8 mouse cellular contexts compared by ENCODE assay signal in the genomic region with DNA sequence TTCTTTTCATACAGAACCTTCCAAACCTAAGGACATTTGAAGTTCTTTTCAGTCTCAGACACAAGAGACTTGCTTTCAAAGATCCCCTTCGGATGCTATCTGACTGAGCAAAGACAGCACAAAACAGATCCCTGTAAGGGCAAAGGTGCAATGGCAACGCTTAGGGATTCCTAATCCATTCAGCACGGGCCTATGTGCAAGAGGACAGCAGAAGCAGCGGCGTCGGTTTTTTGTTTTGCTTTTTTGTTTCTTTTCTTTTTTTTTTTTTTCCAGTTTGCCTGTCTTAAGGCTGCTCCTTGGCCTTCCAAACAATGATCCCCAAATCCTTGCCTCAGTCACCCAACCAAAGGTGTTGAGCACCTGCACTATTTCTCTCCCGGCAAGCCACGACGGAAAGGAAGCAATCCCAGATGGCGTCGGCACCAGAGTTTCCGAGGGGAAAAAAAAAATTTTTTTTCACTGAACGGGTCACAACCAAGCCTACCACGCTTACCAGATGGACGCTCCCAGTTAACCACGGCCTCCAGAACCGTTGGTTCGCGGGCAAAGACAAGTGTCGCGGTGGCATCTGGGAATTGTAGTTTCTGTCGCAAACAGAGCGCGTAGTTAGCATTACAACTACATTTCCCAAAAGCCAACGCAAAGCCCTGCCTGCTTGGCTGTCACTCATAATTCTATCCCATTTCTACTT. TPM values are rescaled to one million over a fixed set of nuclear protein-coding genes. Genes with fewer than 3 reads are reported as not detected.
A peak's percentile ranks its signal among the peaks of the same experiment; 100 is the strongest.
DNase-seq lines count a peak whose midpoint lies in the region; ATAC-seq and TF ChIP-seq lines count a peak whose summit lies in the region.

No protein-coding gene starts in this region.

- WGBS in forebrain, embryonic 14.5 days, result 2% methylated on average over 25 of the region's 25 CpGs
- WGBS in hindbrain, embryonic 11.5 days, result 4% methylated on average over 25 of the region's 25 CpGs
- WGBS in limb, embryonic 11.5 days, result 5% methylated on average over 25 of the region's 25 CpGs
- 2% methylated on average over 25 of the region's 25 CpGs for WGBS in midbrain, embryonic 11.5 days
- WGBS in stomach, embryonic 16.5 days, result 2% methylated on average over 25 of the region's 25 CpGs

- no peaks in the 10 kb centered on the region for H3K9me3 ChIP-seq in forebrain, embryonic 14.5 days (replicated peaks; ENCODE audit: control insufficient read depth, low read length)
- H3K9me3 ChIP-seq in hindbrain, embryonic 11.5 days (ENCODE audit: control insufficient read depth, low read length), result no peaks in the 10 kb centered on the region
- no peaks in the 10 kb centered on the region for H3K9me3 ChIP-seq in limb, embryonic 11.5 days (ENCODE audit: control insufficient read depth, low read length)
- H3K9me3 ChIP-seq in midbrain, embryonic 11.5 days (ENCODE audit: control insufficient read depth, low read length), result no peaks in the 10 kb centered on the region
- no peaks in the 10 kb centered on the region for H3K9me3 ChIP-seq in stomach, embryonic 16.5 days (replicated peaks; ENCODE audit: control insufficient read depth, low read length)

- peak overlapping the region; percentile 68 for H3K4me2 ChIP-seq in forebrain, embryonic 14.5 days (ENCODE audit: low read length)
- H3K4me2 ChIP-seq in hindbrain, embryonic 11.5 days (replicated peaks; ENCODE audit: low read depth, low read length), result peak overlapping the region; percentile 78
- H3K4me2 ChIP-seq in limb, embryonic 11.5 days (ENCODE audit: low read depth, severe bottlenecking), result peak overlapping the region; percentile 42
- H3K4me2 ChIP-seq in midbrain, embryonic 11.5 days, result peak overlapping the region; percentile 65
- peak overlapping the region; percentile 83 for H3K4me2 ChIP-seq in stomach, embryonic 16.5 days (ENCODE audit: low read depth, low read length)

- no peak for TF ChIP-seq CTCF in layer of hippocampus, adult 2 months (conservative IDR thresholded peaks at IDR 0.05)

- peak; percentile 88 for ATAC-seq in forebrain, embryonic 14.5 days
- peak; percentile 87 for ATAC-seq in hindbrain, embryonic 11.5 days (ENCODE audit: low FRiP score)
- ATAC-seq in limb, embryonic 11.5 days (ENCODE audit: insufficient number of reproducible peaks, low FRiP score, low TSS enrichment, low read depth), result peak; percentile 82
- ATAC-seq in midbrain, embryonic 11.5 days (ENCODE audit: low FRiP score), result peak; percentile 86
- peak; percentile 77 for ATAC-seq in stomach, embryonic 16.5 days (ENCODE audit: insufficient read depth, low FRiP score)

- H3K27ac ChIP-seq in layer of hippocampus, adult 2 months, result peak overlapping the region; percentile 98
- H3K27ac ChIP-seq in forebrain, embryonic 14.5 days (ENCODE audit: low read depth, low read length), result peak overlapping the region; percentile 94
- peak overlapping the region; percentile 91 for H3K27ac ChIP-seq in hindbrain, embryonic 11.5 days (ENCODE audit: low read depth, low read length)
- H3K27ac ChIP-seq in limb, embryonic 11.5 days (replicated peaks; ENCODE audit: low read depth, low read length), result peak overlapping the region; percentile 89
- peak overlapping the region; percentile 90 for H3K27ac ChIP-seq in midbrain, embryonic 11.5 days (ENCODE audit: low read depth, low read length)
- H3K27ac ChIP-seq in stomach, embryonic 16.5 days (ENCODE audit: low read length), result peak overlapping the region; percentile 97

- DNase-seq in layer of hippocampus, adult 2 months (ENCODE audit: low spot score in 2 of 2), result peak in 1 of 2 experiments; percentile 84
- DNase-seq in layer of hippocampus, adult 9-10 months (ENCODE audit: low spot score), result no peak
- peak; percentile 81 for DNase-seq in c-Kit-positive CD71-negative TER-119-negative erythroid progenitor cells, embryonic 14.5 days (ENCODE audit: low read depth)
- DNase-seq in forebrain, embryonic 14.5 days (ENCODE audit: low spot score), result peak; percentile 98
- DNase-seq in hindbrain, embryonic 11.5 days (ENCODE audit: low spot score), result peak; percentile 91
- peak; percentile 90 for DNase-seq in limb, embryonic 11.5 days (ENCODE audit: low spot score)
- DNase-seq in midbrain, embryonic 11.5 days (ENCODE audit: low spot score, missing footprints), result no peak

- peak overlapping the region; percentile 81 for H3K9ac ChIP-seq in forebrain, embryonic 14.5 days (ENCODE audit: low read length)
- H3K9ac ChIP-seq in hindbrain, embryonic 11.5 days (ENCODE audit: low read depth, low read length), result peak overlapping the region; percentile 78
- H3K9ac ChIP-seq in limb, embryonic 11.5 days (ENCODE audit: low read length), result peak overlapping the region; percentile 52
- peak overlapping the region; percentile 77 for H3K9ac ChIP-seq in midbrain, embryonic 11.5 days (ENCODE audit: low read length)
- peak overlapping the region; percentile 85 for H3K9ac ChIP-seq in stomach, embryonic 16.5 days (ENCODE audit: low read length)

- no peaks in the 10 kb centered on the region for H3K36me3 ChIP-seq in forebrain, embryonic 14.5 days (ENCODE audit: control insufficient read depth, insufficient read depth, low read length)
- H3K36me3 ChIP-seq in hindbrain, embryonic 11.5 days (ENCODE audit: control insufficient read depth, insufficient read depth, low read length), result no peaks in the 10 kb centered on the region
- H3K36me3 ChIP-seq in limb, embryonic 11.5 days (ENCODE audit: control insufficient read depth, insufficient read depth, low read length), result no peaks in the 10 kb centered on the region; the same call in 1 of the 2 replicates
- no peaks in the 10 kb centered on the region for H3K36me3 ChIP-seq in midbrain, embryonic 11.5 days (ENCODE audit: control insufficient read depth, insufficient read depth, low read length)
- H3K36me3 ChIP-seq in stomach, embryonic 16.5 days (ENCODE audit: control insufficient read depth, insufficient read depth, low read length), result no peaks in the 10 kb centered on the region

- H3K4me1 ChIP-seq in forebrain, embryonic 14.5 days (ENCODE audit: control insufficient read depth, insufficient read depth, low read length), result peaks cover 22% of the 10 kb centered on the region
- H3K4me1 ChIP-seq in hindbrain, embryonic 11.5 days (replicated peaks; ENCODE audit: control insufficient read depth, insufficient read depth, low read length), result peaks cover 3% of the 10 kb centered on the region; the same call in 1 of the 2 replicates
- H3K4me1 ChIP-seq in limb, embryonic 11.5 days (ENCODE audit: control insufficient read depth, insufficient read depth, low read length), result 0 out of 2 replicates have a peak, but pooled peaks cover 3% of the 10 kb centered on the region
- peaks cover 21% of the 10 kb centered on the region; the same call in 1 of the 2 replicates for H3K4me1 ChIP-seq in midbrain, embryonic 11.5 days (ENCODE audit: control insufficient read depth, insufficient read depth, low read length)
- peaks cover 14% of the 10 kb centered on the region for H3K4me1 ChIP-seq in stomach, embryonic 16.5 days (ENCODE audit: control insufficient read depth, insufficient read depth, low read length)

- H3K4me3 ChIP-seq in layer of hippocampus, adult 2 months, result peak overlapping the region; percentile 91
- H3K4me3 ChIP-seq in forebrain, embryonic 14.5 days (ENCODE audit: low read depth, low read length), result peak overlapping the region; percentile 75
- H3K4me3 ChIP-seq in hindbrain, embryonic 11.5 days (ENCODE audit: low read depth, low read length), result peak overlapping the region; percentile 74
- peak overlapping the region; percentile 62 for H3K4me3 ChIP-seq in limb, embryonic 11.5 days (ENCODE audit: low read depth, low read length)
- peak overlapping the region; percentile 70 for H3K4me3 ChIP-seq in midbrain, embryonic 11.5 days (ENCODE audit: low read depth, low read length)
- H3K4me3 ChIP-seq in stomach, embryonic 16.5 days (replicated peaks; ENCODE audit: low read length), result peak overlapping the region; percentile 67

- no peaks in the 10 kb centered on the region for H3K27me3 ChIP-seq in forebrain, embryonic 14.5 days (replicated peaks; ENCODE audit: control insufficient read depth, insufficient read depth, low read length)
- no peaks in the 10 kb centered on the region for H3K27me3 ChIP-seq in hindbrain, embryonic 11.5 days (ENCODE audit: control insufficient read depth, insufficient read depth, low read length)
- H3K27me3 ChIP-seq in limb, embryonic 11.5 days (ENCODE audit: control insufficient read depth, insufficient read depth, low read length), result no peaks in the 10 kb centered on the region
- H3K27me3 ChIP-seq in midbrain, embryonic 11.5 days (ENCODE audit: control insufficient read depth, insufficient read depth, low read length), result no peaks in the 10 kb centered on the region
- no peaks in the 10 kb centered on the region for H3K27me3 ChIP-seq in stomach, embryonic 16.5 days (ENCODE audit: control insufficient read depth, insufficient read depth, low read length)

RNA-seq across cellular contexts. Expression of a gene that starts 0.4 kb away (rescaled TPM):
- total RNA-seq in layer of hippocampus, adult 2 months (2021), result 1 to 10 TPM; 8.5 to 8.6 TPM
- polyA plus RNA-seq in forebrain, embryonic 14.5 days (2014; fragmentation: Nextera tagmentation; extraction: Ambion mirVana), result 14.8 and 16.8 TPM in 2 replicates
- 21.3 and 22.1 TPM in 2 replicates for polyA plus RNA-seq in hindbrain, embryonic 11.5 days (2014; fragmentation: Nextera tagmentation; extraction: Ambion mirVana)
- polyA plus RNA-seq in limb, embryonic 11.5 days (2014; fragmentation: Nextera tagmentation; extraction: Ambion mirVana), result 21.2 and 23.8 TPM in 2 replicates
- 21.6 and 26.4 TPM in 2 replicates for polyA plus RNA-seq in midbrain, embryonic 11.5 days (2014; fragmentation: Nextera tagmentation; extraction: Ambion mirVana)
- 19.5 and 19.8 TPM in 2 replicates for polyA plus RNA-seq in stomach, embryonic 16.5 days (2015; fragmentation: Nextera tagmentation; extraction: Ambion mirVana)

RNA-seq across cellular contexts. Expression of a gene that starts 0.5 kb away (rescaled TPM):
- 10 to 100 TPM; 51.4 to 55.3 TPM for total RNA-seq in layer of hippocampus, adult 2 months (2021)
- polyA plus RNA-seq in forebrain, embryonic 14.5 days (2014; fragmentation: Nextera tagmentation; extraction: Ambion mirVana), result 55.3 and 61.5 TPM in 2 replicates
- polyA plus RNA-seq in hindbrain, embryonic 11.5 days (2014; fragmentation: Nextera tagmentation; extraction: Ambion mirVana), result 24.6 and 26.3 TPM in 2 replicates
- polyA plus RNA-seq in limb, embryonic 11.5 days (2014; fragmentation: Nextera tagmentation; extraction: Ambion mirVana), result 33.4 and 35.9 TPM in 2 replicates
- polyA plus RNA-seq in midbrain, embryonic 11.5 days (2014; fragmentation: Nextera tagmentation; extraction: Ambion mirVana), result 22.2 and 26.8 TPM in 2 replicates
- 32.3 and 34.2 TPM in 2 replicates for polyA plus RNA-seq in stomach, embryonic 16.5 days (2015; fragmentation: Nextera tagmentation; extraction: Ambion mirVana)

Comparison
In these comparisons a context has a peak if more than half of its experiments do, and no peak if none do; other contexts are left out.
1. DNase-seq: peak in c-Kit-positive CD71-negative TER-119-negative erythroid progenitor cells, embryonic 14.5 days (single experiment), forebrain, embryonic 14.5 days (single experiment), hindbrain, embryonic 11.5 days (single experiment) and limb, embryonic 11.5 days (single experiment); none in layer of hippocampus, adult 9-10 months (single experiment) and midbrain, embryonic 11.5 days (single experiment).
2. Peak in every context shown above with its lines, with median percentiles within 50 percentile points of each other: H3K27ac ChIP-seq, H3K4me3 ChIP-seq, ATAC-seq, H3K4me2 ChIP-seq and H3K9ac ChIP-seq.